Mouse (Mus musculus) bone marrow macrophage, adult 2 months (primary cell): ENCODE measurements around the gene Klhl33. TPM values are rescaled to one million over a fixed set of nuclear protein-coding genes. Genes with fewer than 3 reads are reported as not detected.
"Not testable (repeated sequence)": the region's sequence is repeated elsewhere in the genome, so short reads cannot be mapped to it uniquely, and the experiment has no call there.

Experiments used
- H3K27ac ChIP-seq: 2 replicates; pipeline ENCODE4 v1.5.1; 2012; ENCODE audit warnings: low read depth, low read length; ENCODE audit not compliant: insufficient read depth
- H3K4me1 ChIP-seq: 2 replicates; pipeline ENCODE4 v1.6.1; 2012; ENCODE audit warnings: low read length; ENCODE audit not compliant: control insufficient read depth, insufficient read depth
- H3K4me3 ChIP-seq: 2 replicates; pipeline ENCODE4 v1.5.1; 2012; ENCODE audit warnings: mild to moderate bottlenecking, low read length, moderate library complexity; ENCODE audit not compliant: insufficient read depth
- CTCF ChIP-seq: IDR thresholded peaks from 2 replicates; pipeline ENCODE4 v1.5.1; 2012; ENCODE audit warnings: low read depth, mild to moderate bottlenecking, low read length, moderate library complexity
- POLR2A ChIP-seq: IDR thresholded peaks from 2 replicates; pipeline ENCODE4 v1.6.1; 2012; ENCODE audit warnings: mild to moderate bottlenecking, low read depth, low read length, borderline replicate concordance
- polyA plus RNA-seq: library from polyadenylated mRNA; stranded (reverse); fragments of >200 nt; gene quantifications from 2 replicates; pipeline ENCODE4 v1.2.4, GENCODE M21; 2012; ENCODE audit not compliant: missing spikeins, insufficient read depth, insufficient read length

Gene Klhl33
- polyA plus RNA-seq, 1 experiment: 2.1 TPM

DNA sequence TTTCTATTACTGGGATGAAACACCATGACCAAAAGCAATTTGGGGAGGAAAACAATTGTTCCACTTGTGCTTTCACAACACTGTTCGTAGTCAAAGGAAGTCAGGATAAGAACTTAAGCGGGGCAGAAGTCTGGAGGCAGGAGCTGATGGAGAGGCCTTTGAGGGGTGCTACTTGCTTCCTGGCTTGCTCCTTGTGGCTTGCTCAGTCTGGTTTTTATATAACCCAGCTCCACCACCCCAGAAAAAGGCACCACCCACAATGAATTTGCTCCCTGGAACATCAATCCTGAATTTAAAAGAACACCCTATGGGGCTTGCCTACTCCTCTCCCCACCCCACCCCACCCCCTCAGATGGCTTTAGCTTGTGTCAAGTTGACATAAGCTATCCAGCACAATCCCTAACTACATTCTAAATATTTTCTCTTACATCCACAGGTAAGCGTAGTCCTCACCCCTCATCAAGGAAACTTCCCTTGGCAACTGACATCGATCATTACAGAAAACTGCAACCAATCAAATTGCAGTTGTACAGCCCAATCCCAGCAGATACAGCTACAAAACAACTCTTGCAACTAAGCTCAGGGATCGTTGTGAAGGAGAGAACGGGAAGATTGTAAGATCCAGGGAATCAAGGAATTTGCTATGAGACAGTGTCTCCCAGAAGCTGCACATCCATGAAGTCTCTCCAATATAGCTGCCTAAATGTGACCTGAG lies 20.9 kb downstream of the Klhl33 start:
- TF ChIP-seq POLR2A (no peak), CTCF (no peak)
- peaks cover 19% of the 10 kb centered on the region for H3K4me1 ChIP-seq
- no peak overlapping the region for H3K27ac ChIP-seq
- no peak overlapping the region for H3K4me3 ChIP-seq

DNA sequence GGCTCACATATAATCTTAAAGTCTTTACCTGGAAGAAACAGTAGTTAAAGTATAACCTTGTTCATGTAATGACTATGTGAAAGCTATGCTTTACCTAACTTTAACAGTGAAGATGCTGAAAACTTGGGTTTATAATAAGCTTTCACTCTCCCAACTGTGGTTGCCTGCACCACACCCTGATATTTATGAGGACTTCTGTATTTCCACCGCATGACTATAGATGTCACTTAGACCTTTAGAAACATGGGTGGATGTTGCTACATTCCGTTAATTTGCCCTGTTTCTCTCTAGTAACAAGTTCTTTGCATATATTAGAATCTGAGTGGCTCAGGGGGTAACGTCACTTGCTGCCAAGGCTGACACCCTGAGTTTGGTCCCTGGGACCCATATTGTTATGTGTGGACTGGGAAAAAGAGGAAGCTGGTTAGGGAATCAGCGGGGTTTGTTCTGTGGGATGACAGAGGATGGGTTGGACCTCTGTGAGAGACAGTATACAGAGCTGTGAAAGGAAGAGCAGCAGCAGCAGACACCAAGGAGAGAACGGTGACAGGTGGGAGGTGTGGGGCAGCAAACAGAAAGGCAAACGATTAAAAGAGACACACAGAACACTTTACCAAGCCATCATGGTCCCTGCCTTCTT lies 21.6 kb downstream of the Klhl33 start:
- Histone ChIP-seq H3K4me1 (peaks cover 24% of the 10 kb centered on the region), H3K27ac (no peak overlapping the region), H3K4me3 (no peak overlapping the region)
- TF ChIP-seq CTCF (no peak), POLR2A (no peak)

DNA sequence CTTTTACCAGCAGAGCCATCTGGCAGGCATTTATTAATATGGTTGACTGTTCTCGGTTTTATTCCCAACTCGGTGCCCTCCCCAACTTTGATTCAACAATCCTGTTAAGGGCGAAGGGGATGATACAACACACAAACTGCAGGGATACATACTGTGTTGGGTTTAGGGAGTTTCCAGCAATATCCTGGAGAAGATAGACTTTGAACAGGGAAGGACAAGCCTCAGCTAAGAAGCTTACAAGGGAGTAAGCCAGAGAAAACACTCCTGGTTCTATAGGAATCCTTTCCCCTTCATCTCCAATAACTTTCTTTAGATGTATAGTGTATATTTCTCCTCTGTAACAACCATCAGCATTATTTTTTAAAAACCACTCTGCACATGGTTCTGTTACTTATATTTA lies 22.1 kb downstream of the Klhl33 start:
- H3K4me3 ChIP-seq: no peak overlapping the region
- no peak for TF ChIP-seq CTCF
- H3K4me1 ChIP-seq: peaks cover 24% of the 10 kb centered on the region
- H3K27ac ChIP-seq: no peak overlapping the region

DNA sequence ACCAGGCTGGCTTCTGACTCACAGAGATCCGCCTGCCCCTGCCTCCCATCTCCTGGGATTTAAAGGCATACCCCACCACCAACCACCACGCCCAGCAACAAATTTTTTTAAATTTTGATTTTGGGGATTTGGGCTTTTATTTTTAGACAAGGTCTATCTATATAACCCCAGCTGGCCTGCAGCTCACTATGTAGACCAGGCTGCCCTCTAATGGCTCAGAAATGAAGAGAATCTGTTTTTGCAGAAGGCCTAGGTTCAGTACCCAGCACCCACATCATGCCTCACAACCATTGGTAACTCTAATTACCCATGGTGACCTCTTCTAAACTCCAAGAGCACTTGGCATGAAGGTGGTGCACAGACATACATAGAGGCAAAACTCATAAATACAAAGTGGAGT lies 26.0 kb downstream of the Klhl33 start:
- peak overlapping the region; percentile 97 for H3K27ac ChIP-seq
- TF ChIP-seq CTCF (no peak), POLR2A (no peak)
- H3K4me3 ChIP-seq: no peak overlapping the region
- peaks cover 34% of the 10 kb centered on the region for H3K4me1 ChIP-seq

DNA sequence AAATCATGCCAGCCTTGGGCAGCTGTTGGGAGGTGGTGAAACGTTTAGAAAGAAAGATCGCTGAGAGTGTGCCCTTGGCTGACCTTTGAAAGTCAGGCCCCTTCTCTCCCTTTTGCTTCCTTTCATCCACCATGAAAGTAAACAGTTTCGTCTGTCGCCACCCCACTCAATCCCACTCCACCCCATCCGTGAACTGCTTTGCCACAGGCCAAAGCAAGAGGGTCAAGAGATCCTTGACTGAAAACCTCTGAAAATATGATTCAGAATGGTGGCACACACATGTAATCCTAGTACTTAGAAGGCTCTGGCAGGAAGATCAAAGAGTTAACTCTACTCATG lies 26.5 kb downstream of the Klhl33 start:
- no peak for TF ChIP-seq CTCF
- peak overlapping the region; percentile 47 for H3K4me3 ChIP-seq
- peaks cover 35% of the 10 kb centered on the region for H3K4me1 ChIP-seq
- peak overlapping the region; percentile 97 for H3K27ac ChIP-seq

DNA sequence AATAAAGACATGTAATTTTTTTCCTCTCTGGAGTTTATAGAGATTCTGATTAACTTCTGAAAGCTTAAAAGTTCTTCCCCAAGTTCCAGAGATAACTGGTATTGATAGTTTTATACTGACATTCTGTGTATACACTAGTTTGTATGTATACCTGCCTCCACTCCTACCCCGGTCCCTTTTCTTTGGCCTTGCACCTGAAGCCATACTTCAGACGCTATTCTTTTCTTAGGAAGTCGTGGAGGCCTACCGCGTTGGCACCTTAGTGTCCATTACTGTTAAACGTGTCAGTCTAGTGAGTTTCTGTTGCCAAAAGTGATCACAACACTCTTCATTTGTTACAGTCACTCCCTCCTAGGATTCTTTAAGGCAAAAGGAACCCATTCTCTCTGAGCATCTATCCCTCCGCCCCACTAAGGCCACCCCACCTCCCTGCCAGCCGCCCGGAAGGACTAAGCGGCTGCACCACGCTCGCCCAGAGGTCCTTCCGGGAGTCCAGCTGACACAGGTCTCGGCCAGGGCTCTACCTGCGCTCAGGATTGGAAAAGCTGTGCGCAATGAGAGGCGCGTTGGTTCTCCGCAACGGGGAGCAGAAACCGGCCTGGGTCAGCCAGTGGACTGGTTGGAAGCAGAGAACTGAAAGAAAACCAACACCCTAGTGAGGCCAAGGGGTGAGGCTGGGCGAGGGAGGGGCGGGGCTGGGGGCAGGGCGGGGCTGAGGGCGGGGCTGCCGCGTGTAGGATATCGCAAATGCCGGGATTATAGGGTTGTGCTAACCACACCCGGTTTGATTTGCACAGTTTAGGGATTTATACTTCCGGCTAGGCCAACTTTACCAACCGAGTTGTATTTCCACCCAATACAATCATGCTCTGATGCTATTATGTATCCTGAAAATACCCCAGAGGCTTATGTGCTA lies 27.2 kb downstream of the Klhl33 start, which contains the start of gene Tep1:
TSS of gene Tep1 (minus strand) at position 672 of the 916 bp plus-strand sequence.
- peak within 1 kb of the TSS; percentile 94 for H3K4me3 ChIP-seq
- TF ChIP-seq CTCF: no peak
- peak; percentile 91 for TF ChIP-seq POLR2A
- peaks cover 39% of the 10 kb centered on the region for H3K4me1 ChIP-seq
- peak within 1 kb of the TSS; percentile 97 for H3K27ac ChIP-seq

DNA sequence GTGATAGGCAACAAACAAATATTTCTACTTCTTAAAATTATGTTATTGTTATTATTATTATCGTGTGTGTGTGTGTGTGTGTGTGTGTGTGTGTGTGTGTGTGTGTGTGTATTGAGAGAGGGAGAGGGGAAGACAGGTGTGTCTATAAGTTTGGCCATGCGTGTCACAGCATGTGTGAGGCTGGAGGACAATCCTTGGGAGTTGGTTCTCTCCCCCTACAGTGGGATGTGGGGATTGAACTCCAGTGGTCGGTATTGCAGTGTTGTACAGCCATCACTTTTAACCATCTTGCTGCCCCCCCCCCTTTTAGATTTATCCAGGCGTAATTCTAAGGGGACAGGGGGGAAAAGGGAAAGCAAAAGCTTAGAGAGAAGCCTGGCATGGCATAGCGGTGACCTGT lies 28.7 kb downstream of the Klhl33 start:
- H3K4me1 ChIP-seq: peaks cover 44% of the 10 kb centered on the region
- no peak overlapping the region for H3K4me3 ChIP-seq
- H3K27ac ChIP-seq: no peak overlapping the region
- TF ChIP-seq CTCF (no peak), POLR2A (no peak)

DNA sequence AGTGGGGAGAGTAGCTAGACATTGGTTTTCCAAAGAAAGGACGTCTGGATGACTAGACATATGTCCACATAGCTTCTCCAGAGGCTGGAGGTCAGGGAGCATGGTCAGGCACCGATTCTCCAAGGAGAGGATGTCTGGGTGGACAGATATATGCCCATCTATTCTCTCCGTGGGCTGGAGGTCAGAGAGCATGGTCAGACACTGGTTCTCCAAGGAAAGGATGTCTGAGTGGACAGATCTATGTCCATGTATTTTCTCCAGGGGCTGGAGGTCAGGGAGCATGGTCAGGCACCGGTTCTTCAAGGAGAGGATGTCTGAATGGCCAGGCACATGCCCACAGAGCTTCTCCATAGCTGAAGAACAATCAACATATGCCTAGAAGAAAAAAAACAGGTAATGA lies 29.1 kb downstream of the Klhl33 start:
- no peak overlapping the region for H3K27ac ChIP-seq
- no peak overlapping the region for H3K4me3 ChIP-seq
- H3K4me1 ChIP-seq: peaks cover 48% of the 10 kb centered on the region
- no peak for TF ChIP-seq CTCF
- TF ChIP-seq POLR2A: no peak

DNA sequence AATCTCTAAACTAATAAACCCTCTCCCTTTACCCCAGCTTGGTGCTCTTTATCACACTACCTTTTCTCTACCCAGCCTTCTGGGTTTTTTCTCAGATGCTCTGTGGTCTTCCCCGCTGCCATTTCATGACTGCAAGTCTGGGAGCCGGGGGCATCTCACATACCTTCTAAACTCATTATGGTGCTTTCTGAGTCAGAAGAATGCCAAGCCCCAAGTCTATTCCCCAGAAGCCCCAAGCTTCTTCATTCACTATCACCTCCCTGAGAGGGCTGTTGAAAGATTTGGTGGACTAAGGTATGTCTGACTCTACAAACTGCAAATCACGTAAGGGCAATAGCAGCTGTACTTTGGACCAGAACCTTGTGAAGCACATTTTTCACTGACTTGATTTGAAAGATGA lies 30.3 kb downstream of the Klhl33 start:
- no peak for TF ChIP-seq POLR2A
- no peak for TF ChIP-seq CTCF
- H3K27ac ChIP-seq: no peak overlapping the region
- H3K4me1 ChIP-seq: peaks cover 47% of the 10 kb centered on the region
- H3K4me3 ChIP-seq: no peak overlapping the region

DNA sequence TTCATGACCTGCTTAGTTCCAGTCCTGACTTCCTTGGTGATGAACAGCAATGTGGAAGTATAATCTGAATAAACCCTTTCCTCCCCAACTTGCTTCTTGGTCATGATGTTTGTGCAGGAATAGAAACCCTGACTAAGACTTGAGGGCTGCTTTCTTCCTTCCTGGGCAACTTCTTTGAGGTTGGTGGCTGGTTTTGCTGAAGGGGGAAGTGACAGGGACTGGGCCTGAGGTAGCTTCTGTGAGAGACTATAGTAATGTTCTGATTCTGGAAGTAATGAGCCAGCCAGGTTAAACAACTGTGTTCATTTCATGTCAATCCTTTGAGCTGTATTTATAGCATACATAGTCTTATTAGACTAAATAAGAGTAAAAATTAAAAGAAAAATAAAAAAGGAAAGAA lies 32.3 kb downstream of the Klhl33 start:
- peak overlapping the region; percentile 66 for H3K27ac ChIP-seq
- H3K4me1 ChIP-seq: peaks cover 42% of the 10 kb centered on the region
- not testable (repeated sequence) for H3K4me3 ChIP-seq
